Mouse (Mus musculus): ENCODE results near the gene Ptges3l. TPM values are rescaled to one million over a fixed set of nuclear protein-coding genes. Genes with fewer than 3 reads are reported as not detected.

Gene Ptges3l
- polyA plus RNA-seq, 1 experiment from 2014 or later = 3.9 TPM

GRCm38 (mm10) chr11:101435831-101436230 lies 10.7 kb upstream of the Ptges3l start:
- Histone ChIP-seq H3K4me3 (no peak overlapping the region), H3K27ac (replicated peaks) (no peak overlapping the region), H3K9me3 (no peaks in the 10 kb centered on the region), H3K27me3 (replicated peaks; ENCODE audit: low read depth, poor library complexity, severe bottlenecking) (no peaks in the 10 kb centered on the region), H3K4me1 (no peaks in the 10 kb centered on the region), H3K36me3 (replicated peaks) (peaks cover 51% of the 10 kb centered on the region)
- DNase-seq (ENCODE audit: low spot score) = no peak
- 88% methylated on average over 4 of the region's 4 CpGs for WGBS

- Histone ChIP-seq H3K9me3 (no peaks in the 10 kb centered on the region), H3K27ac (replicated peaks) (no peak overlapping the region), H3K36me3 (replicated peaks) (peaks cover 69% of the 10 kb centered on the region), H3K27me3 (replicated peaks; ENCODE audit: low read depth, poor library complexity, severe bottlenecking) (no peaks in the 10 kb centered on the region), H3K4me3 (no peak overlapping the region), H3K4me1 (no peaks in the 10 kb centered on the region)
- 92% methylated on average over 13 of the region's 13 CpGs for WGBS
- DNase-seq (ENCODE audit: low spot score) = no peak
Measured at GRCm38 (mm10) chr11:101433396-101433795, 8.3 kb upstream of the Ptges3l start.

DNA sequence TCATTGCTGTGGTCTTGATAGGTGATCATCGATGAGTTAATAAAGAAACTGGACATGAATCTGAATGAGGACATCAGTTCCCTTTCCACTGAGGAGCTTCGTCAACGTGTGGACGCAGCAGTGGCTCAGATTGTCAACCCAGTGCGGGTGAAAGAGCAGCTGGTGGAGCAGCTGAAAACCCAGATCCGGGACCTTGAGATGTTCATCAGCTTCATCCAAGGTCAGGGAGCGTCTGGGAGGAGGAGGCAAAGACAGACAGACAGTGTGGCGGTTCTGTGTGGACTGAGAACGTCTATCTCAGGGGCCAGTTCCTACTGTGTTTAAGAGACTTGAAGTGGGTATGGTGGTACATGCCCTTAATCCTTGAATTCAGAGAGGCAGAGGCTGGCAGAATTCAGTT lies 6.2 kb upstream of the Ptges3l start:
- 91% methylated on average over 9 of the region's 9 CpGs for WGBS
- DNase-seq (ENCODE audit: low spot score) = no peak
- H3K27me3 ChIP-seq (replicated peaks; ENCODE audit: low read depth, poor library complexity, severe bottlenecking) = no peaks in the 10 kb centered on the region

DNA sequence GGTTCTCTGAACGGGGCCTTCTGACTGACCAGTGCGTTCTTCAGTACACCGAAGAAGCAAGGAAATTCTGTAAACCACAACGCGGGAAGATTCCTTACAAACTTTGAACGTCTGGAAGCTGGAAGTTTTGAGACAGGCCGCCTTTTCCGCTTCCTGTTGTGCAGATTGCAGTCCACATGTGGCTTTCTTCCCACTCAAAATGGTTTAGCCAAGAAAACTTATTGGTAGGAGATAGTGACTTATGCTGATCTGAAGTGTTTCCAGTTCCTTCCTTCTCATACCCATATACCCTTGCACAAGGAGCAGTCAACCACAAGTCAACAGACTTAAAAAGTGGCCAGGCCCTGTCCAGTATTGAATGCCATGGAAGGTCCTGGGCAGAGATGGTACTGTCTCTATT lies 1.0 kb upstream of the Ptges3l start:
- 67% methylated on average over 8 of the region's 8 CpGs for WGBS
- DNase-seq (ENCODE audit: low spot score) = no peak
- H3K27me3 ChIP-seq (replicated peaks; ENCODE audit: low read depth, poor library complexity, severe bottlenecking) = no peaks in the 10 kb centered on the region
- H3K9me3 ChIP-seq = no peaks in the 10 kb centered on the region
- H3K36me3 ChIP-seq (replicated peaks) = peaks cover 21% of the 10 kb centered on the region
- H3K4me3 ChIP-seq = peak overlapping the region; percentile 100
- peaks cover 31% of the 10 kb centered on the region for H3K4me1 ChIP-seq
- no peak overlapping the region for H3K27ac ChIP-seq (replicated peaks)

More for the DNA sequence above, 6.2 kb upstream of the Ptges3l start:
- Histone ChIP-seq H3K36me3 (replicated peaks) (peaks cover 69% of the 10 kb centered on the region), H3K4me1 (peaks cover 8% of the 10 kb centered on the region), H3K27ac (replicated peaks) (no peak overlapping the region), H3K4me3 (no peak overlapping the region), H3K9me3 (no peaks in the 10 kb centered on the region)

DNA sequence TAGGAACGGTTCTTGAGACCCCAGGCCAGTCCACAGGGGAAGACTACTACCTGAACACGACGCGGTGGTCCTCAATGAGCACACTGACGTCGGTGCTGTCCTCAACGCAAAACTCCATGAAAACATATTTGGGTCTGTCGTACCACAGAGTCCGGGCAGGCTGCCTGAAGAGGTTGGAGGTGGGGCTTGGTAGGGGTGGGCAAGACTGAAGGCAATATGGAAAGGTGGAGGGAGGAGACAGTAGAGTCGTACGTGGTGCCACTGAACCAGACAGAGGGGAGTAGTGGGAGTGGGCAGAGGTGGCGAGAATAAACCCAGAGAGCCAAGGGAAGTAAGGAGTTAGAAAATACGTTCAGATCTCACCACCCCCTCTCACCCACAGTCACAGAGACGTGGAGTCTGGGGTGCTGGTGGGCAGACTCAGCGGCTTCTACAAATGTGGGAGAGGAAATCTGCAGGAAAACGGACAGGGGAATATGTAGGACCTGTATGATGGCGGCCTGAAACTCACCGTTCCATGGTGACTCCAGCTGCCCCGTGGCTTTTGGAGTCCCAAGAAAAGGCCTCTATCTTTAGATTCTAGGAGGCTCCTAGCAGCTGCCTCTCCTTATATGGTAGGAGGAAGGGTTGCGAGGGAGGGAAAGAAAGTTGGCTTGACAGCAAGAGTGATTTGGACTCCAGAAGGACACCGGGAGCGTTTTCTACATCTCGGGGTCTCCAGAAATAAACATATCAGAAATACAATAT lies 855 bp downstream of the Ptges3l start, which contains the start of gene Gm27029:
TSS of gene Gm27029 (minus strand) at position 692 of the 747 bp plus-strand sequence.
- Histone ChIP-seq H3K27me3 (replicated peaks; ENCODE audit: low read depth, poor library complexity, severe bottlenecking) (no peaks in the 10 kb centered on the region), H3K9me3 (no peaks in the 10 kb centered on the region), H3K36me3 (replicated peaks) (peaks cover 3% of the 10 kb centered on the region), H3K27ac (replicated peaks) (peak within 1 kb of the TSS; percentile 84), H3K4me1 (peaks cover 31% of the 10 kb centered on the region), H3K4me3 (peak within 1 kb of the TSS; percentile 100)
- DNase-seq (ENCODE audit: low spot score) = no peak
- WGBS = 5% methylated on average over 23 of the region's 23 CpGs

DNA sequence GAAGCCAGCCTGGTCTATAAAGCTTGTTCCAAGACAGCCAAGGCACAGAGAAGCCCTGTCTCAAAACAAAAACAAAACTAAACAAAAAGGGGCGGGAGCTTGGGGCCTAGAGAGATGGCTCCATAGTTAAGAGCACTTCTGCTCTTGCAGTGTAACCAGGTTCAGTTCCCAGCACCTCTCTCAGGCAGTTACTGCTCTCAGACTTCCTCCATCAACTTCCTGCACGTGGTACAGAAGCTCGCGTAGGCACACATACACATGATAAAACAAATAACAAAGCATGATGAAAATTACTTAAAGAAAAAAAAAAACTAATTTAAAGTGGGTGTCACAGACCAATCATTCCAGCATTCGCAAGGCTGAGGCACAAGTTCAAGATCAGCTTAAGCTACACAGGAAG lies 5.0 kb downstream of the Ptges3l start:
- no peaks in the 10 kb centered on the region for H3K9me3 ChIP-seq
- H3K4me1 ChIP-seq = peaks cover 22% of the 10 kb centered on the region
- H3K27me3 ChIP-seq (replicated peaks; ENCODE audit: low read depth, poor library complexity, severe bottlenecking) = no peaks in the 10 kb centered on the region
- H3K36me3 ChIP-seq (replicated peaks) = no peaks in the 10 kb centered on the region
- no peak for DNase-seq (ENCODE audit: low spot score)
- 88% methylated on average over 5 of the region's 5 CpGs for WGBS
- H3K27ac ChIP-seq (replicated peaks) = no peak overlapping the region
- no peak overlapping the region for H3K4me3 ChIP-seq

DNA sequence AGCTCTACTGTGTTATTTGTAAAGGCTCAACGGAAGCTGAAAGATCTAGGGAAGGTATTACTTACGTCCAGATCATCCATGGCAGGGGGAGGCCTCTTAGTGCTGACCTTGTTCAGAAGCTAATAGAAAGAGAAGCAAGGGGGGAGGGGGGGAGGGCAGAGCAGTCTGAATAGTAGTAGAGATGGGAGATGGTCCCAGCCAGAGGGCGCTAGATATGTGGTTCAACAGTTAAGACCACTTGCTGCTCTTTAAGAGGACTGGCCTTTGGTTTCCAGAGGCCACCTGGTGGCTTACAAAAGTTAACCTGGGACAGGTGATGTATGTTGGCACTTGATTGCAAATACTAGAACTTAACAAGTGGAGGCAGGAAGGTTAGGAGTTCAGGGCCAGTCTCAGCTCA lies 5.5 kb downstream of the Ptges3l start:
- Histone ChIP-seq H3K27ac (replicated peaks) (no peak overlapping the region), H3K9me3 (no peaks in the 10 kb centered on the region), H3K4me3 (no peak overlapping the region), H3K4me1 (peaks cover 21% of the 10 kb centered on the region), H3K36me3 (replicated peaks) (peaks cover 3% of the 10 kb centered on the region; the same call in 1 of the 2 replicates), H3K27me3 (replicated peaks; ENCODE audit: low read depth, poor library complexity, severe bottlenecking) (no peaks in the 10 kb centered on the region)
- 26% methylated on average over 3 of the region's 3 CpGs for WGBS
- no peak for DNase-seq (ENCODE audit: low spot score)

DNA sequence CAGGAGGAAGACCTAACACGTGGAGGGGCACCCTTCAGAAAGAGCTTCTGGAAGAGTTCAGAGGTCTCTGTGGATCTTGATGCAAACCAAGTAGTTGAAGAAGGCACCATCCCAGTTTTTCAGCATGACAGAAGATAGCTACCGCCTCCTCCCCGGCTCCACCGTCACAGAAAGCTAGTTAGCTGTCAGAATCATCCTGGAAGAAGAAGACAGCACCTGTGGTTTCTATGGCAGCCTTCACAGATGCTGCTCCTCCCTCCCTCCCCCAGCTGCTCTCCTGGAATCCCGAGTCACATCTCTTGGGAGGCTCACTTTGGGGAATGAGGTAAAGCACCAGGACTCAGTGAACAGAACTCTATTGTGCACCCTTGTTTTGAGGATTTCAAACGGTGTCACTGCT lies 6.1 kb downstream of the Ptges3l start:
- no peaks in the 10 kb centered on the region for H3K27me3 ChIP-seq (replicated peaks; ENCODE audit: low read depth, poor library complexity, severe bottlenecking)
- H3K9me3 ChIP-seq = no peaks in the 10 kb centered on the region
- H3K27ac ChIP-seq (replicated peaks) = no peak overlapping the region
- no peak for DNase-seq (ENCODE audit: low spot score)
- 56% methylated on average over 6 of the region's 6 CpGs for WGBS
- H3K4me1 ChIP-seq = peaks cover 16% of the 10 kb centered on the region
- peaks cover 6% of the 10 kb centered on the region for H3K36me3 ChIP-seq (replicated peaks)
- H3K4me3 ChIP-seq = no peak overlapping the region

GRCm38 (mm10) chr11:101417101-101417855 lies 7.9 kb downstream of the Ptges3l start, which contains the start of gene Aarsd1:
Aarsd1 (minus strand) TSS chr11:101417615.
- WGBS = under 1% methylated on average over 45 of the region's 45 CpGs
- Histone ChIP-seq H3K9me3 (no peaks in the 10 kb centered on the region), H3K27ac (replicated peaks) (peak within 1 kb of the TSS; percentile 95), H3K4me1 (peaks cover 11% of the 10 kb centered on the region), H3K4me3 (peak within 1 kb of the TSS; percentile 76), H3K27me3 (replicated peaks; ENCODE audit: low read depth, poor library complexity, severe bottlenecking) (no peaks in the 10 kb centered on the region), H3K36me3 (replicated peaks) (peaks cover 23% of the 10 kb centered on the region)
- DNase-seq (ENCODE audit: low spot score) = peak; percentile 91

DNA sequence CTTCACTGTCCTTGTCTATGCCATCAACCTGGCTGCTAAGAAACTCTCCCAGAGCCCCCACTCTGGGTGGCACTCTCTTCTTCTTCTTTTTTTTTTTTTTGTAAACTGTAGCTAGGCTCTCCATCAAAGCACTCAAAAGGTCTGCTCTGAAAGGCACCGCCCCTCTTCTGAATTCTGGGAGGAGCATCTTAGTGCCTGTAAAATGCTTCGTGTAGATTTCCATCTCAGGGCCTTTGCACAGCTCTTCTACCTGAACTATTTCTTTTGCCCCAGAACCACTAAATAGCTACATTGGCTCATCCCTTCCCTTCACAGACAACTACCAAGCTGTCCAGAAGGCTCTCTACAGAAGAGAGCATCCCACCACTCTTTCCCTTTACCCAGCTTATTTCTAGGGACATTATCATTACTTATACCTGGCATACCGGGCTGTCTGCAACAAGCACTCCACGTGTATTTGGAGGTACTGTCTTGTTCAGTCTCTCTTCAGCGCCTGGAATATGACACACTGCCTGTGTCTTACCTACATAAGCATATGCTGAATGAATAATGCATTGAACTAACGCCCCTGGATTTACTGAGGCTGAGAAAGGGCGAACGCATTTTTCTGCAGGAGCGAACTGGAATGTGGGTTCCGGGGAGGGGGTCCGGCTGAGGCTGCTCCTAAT lies 8.6 kb downstream of the Ptges3l start:
- Histone ChIP-seq H3K27me3 (replicated peaks; ENCODE audit: low read depth, poor library complexity, severe bottlenecking) (no peaks in the 10 kb centered on the region), H3K27ac (replicated peaks) (peak overlapping the region; percentile 95), H3K4me3 (peak overlapping the region; percentile 76), H3K9me3 (no peaks in the 10 kb centered on the region), H3K4me1 (peaks cover 11% of the 10 kb centered on the region), H3K36me3 (replicated peaks) (peaks cover 30% of the 10 kb centered on the region)
- WGBS = 2% methylated on average over 11 of the region's 11 CpGs
- DNase-seq (ENCODE audit: low spot score) = no peak

- no peak for DNase-seq (ENCODE audit: low spot score)
- H3K4me1 ChIP-seq = peaks cover 11% of the 10 kb centered on the region
- H3K36me3 ChIP-seq (replicated peaks) = peaks cover 42% of the 10 kb centered on the region
- no peaks in the 10 kb centered on the region for H3K27me3 ChIP-seq (replicated peaks; ENCODE audit: low read depth, poor library complexity, severe bottlenecking)
- no peak overlapping the region for H3K27ac ChIP-seq (replicated peaks)
- no peak overlapping the region for H3K4me3 ChIP-seq
- WGBS = 89% methylated on average over 2 of the region's 2 CpGs
- no peaks in the 10 kb centered on the region for H3K9me3 ChIP-seq
Measured at GRCm38 (mm10) chr11:101415306-101415705, 9.8 kb downstream of the Ptges3l start.

- Histone ChIP-seq H3K27me3 (replicated peaks; ENCODE audit: low read depth, poor library complexity, severe bottlenecking) (no peaks in the 10 kb centered on the region), H3K4me3 (no peak overlapping the region), H3K9me3 (no peaks in the 10 kb centered on the region), H3K4me1 (no peaks in the 10 kb centered on the region), H3K27ac (replicated peaks) (no peak overlapping the region), H3K36me3 (replicated peaks) (no peaks in the 10 kb centered on the region)
- WGBS = 8% methylated on average over 8 of the region's 8 CpGs
- DNase-seq (ENCODE audit: low spot score) = peak; percentile 81
Measured at GRCm38 (mm10) chr11:101395110-101395509, 30.0 kb downstream of the Ptges3l start.

All from embryonic facial prominence, embryonic 10.5 days (tissue).